Mouse (Mus musculus) heart, adult 2 months (tissue): ENCODE results near the gene Cpped1.

ENCODE experiments used
- CTCF ChIP-seq: fragments of 200-600 bp; IDR thresholded peaks from 2 replicates; pipeline ENCODE4 v1.8.1; 2022; ENCODE audit warnings: antibody characterized with exemption, mild to moderate bottlenecking, moderate library complexity
- EP300 ChIP-seq: fragments of 200-500 bp; IDR thresholded peaks from 2 replicates; pipeline ENCODE4 v1.6.1; 2011; ENCODE audit warnings: low read depth, low read length, control low read depth; ENCODE audit not compliant: insufficient read depth
- POLR2A ChIP-seq: fragments of 200-500 bp; IDR thresholded peaks from 2 replicates; pipeline ENCODE4 v1.6.1; 2011; ENCODE audit warnings: mild to moderate bottlenecking, low read depth, low read length, control low read depth; ENCODE audit not compliant: insufficient read depth

DNA sequence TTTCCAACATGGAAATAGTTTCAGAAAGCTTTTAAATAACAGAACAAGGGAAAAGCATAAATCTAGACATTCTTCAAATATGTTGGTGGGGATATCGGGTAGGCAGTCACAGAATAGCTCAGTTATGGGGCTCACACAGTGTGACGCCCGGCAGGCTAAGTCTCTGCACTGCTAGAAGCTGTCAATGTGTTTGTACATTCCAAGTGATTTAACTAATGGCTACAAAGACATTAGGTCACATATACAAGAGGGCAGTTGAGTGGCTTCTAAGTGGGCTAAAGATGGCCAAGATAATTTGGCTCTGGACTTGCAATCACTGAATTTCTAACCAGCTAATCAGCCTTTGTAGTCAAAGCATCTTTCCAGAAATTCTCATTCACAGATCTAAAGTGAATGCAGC lies 19.1 kb downstream of the Cpped1 start:
- TF ChIP-seq EP300 = no peak
- TF ChIP-seq POLR2A = no peak
- TF ChIP-seq CTCF = no peak
